Mouse (Mus musculus) cerebellum, adult 2 months (tissue): ENCODE measurements at regions not wholly inside any gene's neighbourhood (a gene's known extent, or its start where the extent isn't known, plus 50 kb on each side); places are given as distances from the start of the nearest gene placed in this dataset.

ENCODE experiments used
- DNase-seq, 2 experiments: peaks; one replicate each; pipeline ENCODE4 v3.0.0; 2021
- H3K27ac ChIP-seq: fragments of 200-500 bp; 2 replicates; pipeline ENCODE4 v1.5.1; 2012; ENCODE audit warnings: low read length, control low read depth, inconsistent platforms; ENCODE audit not compliant: insufficient read depth
- H3K27me3 ChIP-seq: fragments of 200-500 bp; 2 replicates; pipeline ENCODE4 v1.6.1; 2012; ENCODE audit warnings: inconsistent platforms, mild to moderate bottlenecking, low read length, moderate library complexity; ENCODE audit not compliant: control insufficient read depth, insufficient read depth
- H3K4me1 ChIP-seq: fragments of 200-500 bp; 2 replicates; pipeline ENCODE4 v1.6.1; 2011; ENCODE audit warnings: low read length; ENCODE audit not compliant: control insufficient read depth, insufficient read depth
- H3K4me3 ChIP-seq: fragments of 200-500 bp; replicated peaks from 2 replicates; pipeline ENCODE3; 2011; ENCODE audit warnings: mild to moderate bottlenecking, low read depth, low read length, control low read depth; ENCODE audit not compliant: insufficient read depth
- CTCF ChIP-seq: fragments of 200-500 bp; IDR thresholded peaks from 2 replicates; pipeline ENCODE4 v1.5.1; 2011; ENCODE audit warnings: low read depth, mild to moderate bottlenecking, control low read depth, low read length, moderate library complexity, borderline replicate concordance; ENCODE audit not compliant: insufficient read depth
- POLR2A ChIP-seq: fragments of 200-500 bp; IDR thresholded peaks from 2 replicates; pipeline ENCODE4 v1.6.1; 2011; ENCODE audit warnings: low read length, control low read depth, borderline replicate concordance; ENCODE audit not compliant: insufficient read depth
- WGBS: fragments of 180-500 bp; shearing (Covaris S2); methylation state at CpG from one replicate; pipeline ENCODE4 v1.1.7; 2018; 5-methylcytosine and 5-hydroxymethylcytosine counted together

DNA sequence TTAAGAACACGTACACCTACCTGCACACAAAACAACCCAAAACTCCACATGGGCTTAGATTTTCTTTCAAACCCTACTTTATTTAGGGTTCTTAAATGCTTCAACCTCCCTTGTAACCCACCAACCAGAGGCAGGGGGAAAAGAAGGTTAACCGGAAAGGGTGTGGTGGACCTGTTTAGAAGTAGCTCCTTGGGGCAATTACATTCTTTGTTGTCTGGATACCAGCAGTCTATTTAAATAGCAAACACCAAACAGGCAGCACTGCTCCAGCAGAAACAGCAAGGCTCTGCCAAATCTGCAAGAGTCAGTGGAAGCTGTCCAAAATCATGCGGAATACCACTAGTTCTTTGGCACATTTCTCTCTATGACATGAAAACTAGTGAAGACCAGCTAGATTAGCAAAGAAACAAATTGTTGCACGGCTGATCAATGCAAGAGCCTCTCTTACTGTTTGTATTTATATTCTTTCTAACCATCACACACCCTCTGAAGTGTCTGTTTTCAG is 490.3 kb downstream of the Rapgef2 start:
- no peaks in the 10 kb centered on the region; the same call in 1 of the 2 replicates for H3K4me1 ChIP-seq
- peak in 1 of 2 experiments; percentile 12 for DNase-seq
- 54% methylated on average over 4 of the region's 4 CpGs for WGBS
- TF ChIP-seq CTCF (no peak), POLR2A (no peak)
- H3K27ac ChIP-seq, result no peak overlapping the region
- H3K4me3 ChIP-seq, result no peak overlapping the region
- H3K27me3 ChIP-seq, result no peaks in the 10 kb centered on the region

- Histone ChIP-seq H3K27me3 (no peaks in the 10 kb centered on the region), H3K27ac (no peak overlapping the region), H3K4me3 (no peak overlapping the region), H3K4me1 (no peaks in the 10 kb centered on the region; the same call in 1 of the 2 replicates)
- WGBS, result 94% methylated on average over 7 of the region's 7 CpGs
- peak in 1 of 2 experiments; percentile 4 for DNase-seq
- TF ChIP-seq CTCF (no peak), POLR2A (no peak)
Measured at GRCm38 (mm10) chr3:78792440-78793057, 493.8 kb downstream of the Rapgef2 start.

- Histone ChIP-seq H3K4me1 (0 out of 2 replicates have a peak, but pooled peaks cover 2% of the 10 kb centered on the region), H3K27me3 (no peaks in the 10 kb centered on the region), H3K27ac (no peak overlapping the region), H3K4me3 (no peak overlapping the region)
- WGBS, result 19% methylated on average over 1 of the region's 1 CpGs
- TF ChIP-seq CTCF (no peak), POLR2A (no peak)
- peak in 1 of 2 experiments; percentile 5 for DNase-seq
Measured at GRCm38 (mm10) chr3:78782766-78783165, 503.6 kb downstream of the Rapgef2 start.

GRCm38 (mm10) chr3:78755686-78756476 is 530.4 kb downstream of the Rapgef2 start:
- WGBS, result 42% methylated on average over 4 of the region's 4 CpGs
- H3K4me3 ChIP-seq, result no peak overlapping the region
- peak in 1 of 2 experiments; percentile 8 for DNase-seq
- no peak for TF ChIP-seq CTCF
- TF ChIP-seq POLR2A, result no peak
- H3K27me3 ChIP-seq, result no peaks in the 10 kb centered on the region
- peaks cover 3% of the 10 kb centered on the region; the same call in 1 of the 2 replicates for H3K4me1 ChIP-seq
- no peak overlapping the region for H3K27ac ChIP-seq

GRCm38 (mm10) chr3:78736111-78736510 is 550.2 kb downstream of the Rapgef2 start:
- DNase-seq, result peak in 1 of 2 experiments; percentile 36
- no peaks in the 10 kb centered on the region for H3K27me3 ChIP-seq
- no peaks in the 10 kb centered on the region for H3K4me1 ChIP-seq
- TF ChIP-seq POLR2A (no peak), CTCF (no peak)
- no peak overlapping the region for H3K27ac ChIP-seq
- no peak overlapping the region for H3K4me3 ChIP-seq

- no peak overlapping the region for H3K27ac ChIP-seq
- TF ChIP-seq POLR2A, result no peak
- no peak for TF ChIP-seq CTCF
- H3K4me1 ChIP-seq, result no peaks in the 10 kb centered on the region
- no peak for DNase-seq
- H3K4me3 ChIP-seq, result no peak overlapping the region
- 77% methylated on average over 2 of the region's 2 CpGs for WGBS
- no peaks in the 10 kb centered on the region for H3K27me3 ChIP-seq
Measured at GRCm38 (mm10) chr3:78716691-78717090, 569.6 kb downstream of the Rapgef2 start.

DNA sequence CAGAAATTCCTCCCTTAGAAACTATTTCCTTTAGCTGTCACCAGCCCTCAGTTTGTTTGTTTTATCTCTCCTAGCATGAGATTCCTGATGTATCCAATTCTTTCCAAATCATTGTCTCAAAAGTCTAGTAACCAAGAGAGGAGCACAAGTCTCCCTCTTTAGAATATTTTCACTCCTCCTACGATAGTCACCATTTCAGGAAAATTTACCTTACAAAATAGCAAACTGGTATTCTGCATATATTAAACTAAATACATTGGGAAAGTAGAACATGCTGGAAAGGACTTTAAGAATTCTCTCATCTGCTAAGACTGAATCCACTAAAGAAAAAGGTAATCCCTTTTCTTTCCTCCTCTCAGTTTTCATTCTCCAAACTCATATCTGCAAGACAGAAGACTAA is 578.6 kb downstream of the Rapgef2 start:
- Histone ChIP-seq H3K4me3 (no peak overlapping the region), H3K27me3 (no peaks in the 10 kb centered on the region), H3K27ac (no peak overlapping the region), H3K4me1 (no peaks in the 10 kb centered on the region)
- WGBS, result 86% methylated on average over 1 of the region's 1 CpGs
- DNase-seq, result no peak
- TF ChIP-seq POLR2A (no peak), CTCF (no peak)
